Mouse (Mus musculus): ENCODE results near the gene Gnai3.
A peak's percentile ranks its signal among the peaks of the same experiment; 100 is the strongest.

The Gnai3 gene

DNA sequence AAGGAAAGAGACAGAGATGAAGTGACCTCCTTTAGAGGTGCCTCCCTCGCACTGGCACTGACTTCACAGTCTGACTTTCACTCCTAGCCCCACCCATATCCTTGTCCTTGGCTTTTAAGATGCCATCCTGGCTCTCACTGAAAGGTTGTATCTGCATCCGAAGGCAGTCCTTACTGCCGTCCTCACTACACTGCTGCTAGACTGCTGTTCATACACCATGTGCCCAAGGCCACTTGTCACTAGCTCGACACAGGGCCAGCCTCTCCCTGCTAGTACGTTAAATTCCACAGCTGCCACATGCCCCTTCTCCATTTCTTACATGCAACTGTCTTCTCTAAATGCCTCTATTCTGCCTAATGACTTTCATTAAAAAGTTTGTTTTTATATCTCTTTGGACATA, 34.6 kb downstream of the Gnai3 start:
- no peak for DNase-seq

- DNase-seq: no peak
Measured at GRCm38 (mm10) chr3:108105281-108105680, 40.7 kb downstream of the Gnai3 start.

- no peak for DNase-seq
Measured at GRCm38 (mm10) chr3:108102075-108102474, 43.9 kb downstream of the Gnai3 start.

DNA sequence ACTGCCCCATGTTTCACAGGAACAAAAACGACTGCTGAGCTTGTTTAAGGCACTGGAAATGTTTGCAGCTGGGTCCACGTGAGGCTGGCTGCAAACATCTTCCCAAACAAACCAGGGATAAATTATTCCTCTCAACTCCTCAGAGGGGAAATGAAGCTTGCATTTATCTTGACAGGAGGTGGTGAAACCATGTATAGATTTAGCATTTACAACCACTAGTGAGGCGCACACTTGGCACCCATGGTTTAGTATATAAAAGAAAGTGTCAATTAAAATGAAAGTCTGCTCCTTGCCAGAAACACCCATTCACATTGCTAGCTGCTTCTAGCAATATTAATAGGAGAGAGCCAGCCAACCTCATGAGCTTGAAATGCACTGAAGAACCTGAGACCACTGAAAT, 44.4 kb downstream of the Gnai3 start:
- no peak for DNase-seq

GRCm38 (mm10) chr3:108098316-108098715, 47.6 kb downstream of the Gnai3 start:
- DNase-seq: no peak

DNA sequence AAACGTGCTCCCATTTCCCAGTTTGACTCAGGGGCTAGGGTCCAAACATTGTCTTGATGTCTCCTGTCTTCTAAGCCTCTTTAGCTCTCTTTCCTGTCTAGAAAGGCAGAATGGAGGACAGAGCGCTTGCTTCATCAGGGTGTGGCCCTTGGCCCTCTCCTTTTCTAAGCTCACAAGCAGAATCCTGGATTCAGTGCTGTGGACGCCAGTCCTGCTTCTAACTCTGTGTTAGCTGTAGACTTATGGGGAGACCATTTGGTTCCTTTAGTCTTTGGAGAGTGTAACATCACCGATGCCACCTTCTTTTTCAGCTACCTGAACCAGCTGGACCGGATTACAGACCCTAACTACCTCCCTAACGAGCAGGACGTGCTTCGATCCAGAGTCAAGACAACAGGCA, 48.3 kb downstream of the Gnai3 start:
- DNase-seq: no peak

GRCm38 (mm10) chr3:108096726-108097125, 49.2 kb downstream of the Gnai3 start:
- DNase-seq: no peak

DNA sequence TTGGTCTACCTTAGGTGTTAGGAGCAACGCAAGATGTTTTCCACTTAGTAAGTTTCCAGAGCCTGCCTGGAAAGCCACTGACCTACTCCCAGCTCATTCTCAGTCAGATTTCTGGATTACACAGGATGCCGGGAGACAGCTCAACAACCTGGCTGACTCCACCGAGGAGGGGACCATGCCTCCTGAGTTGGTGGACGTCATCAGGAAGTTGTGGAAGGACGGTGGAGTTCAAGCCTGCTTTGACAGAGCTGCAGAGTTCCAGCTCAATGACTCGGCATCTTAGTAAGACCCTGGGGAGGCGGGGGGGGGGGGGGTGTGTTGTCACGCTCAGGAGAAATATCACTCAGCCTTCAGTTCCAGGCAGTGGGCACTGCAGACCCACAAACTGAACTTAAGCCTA, 49.7 kb downstream of the Gnai3 start:
- DNase-seq: no peak

GRCm38 (mm10) chr3:108094976-108095760, 50.8 kb downstream of the Gnai3 start:
- DNase-seq: no peak

- DNase-seq: no peak
Measured at GRCm38 (mm10) chr3:108094146-108094545, 51.8 kb downstream of the Gnai3 start.

- no peak for DNase-seq
Measured at GRCm38 (mm10) chr3:108093306-108093705, 52.6 kb downstream of the Gnai3 start.

DNA sequence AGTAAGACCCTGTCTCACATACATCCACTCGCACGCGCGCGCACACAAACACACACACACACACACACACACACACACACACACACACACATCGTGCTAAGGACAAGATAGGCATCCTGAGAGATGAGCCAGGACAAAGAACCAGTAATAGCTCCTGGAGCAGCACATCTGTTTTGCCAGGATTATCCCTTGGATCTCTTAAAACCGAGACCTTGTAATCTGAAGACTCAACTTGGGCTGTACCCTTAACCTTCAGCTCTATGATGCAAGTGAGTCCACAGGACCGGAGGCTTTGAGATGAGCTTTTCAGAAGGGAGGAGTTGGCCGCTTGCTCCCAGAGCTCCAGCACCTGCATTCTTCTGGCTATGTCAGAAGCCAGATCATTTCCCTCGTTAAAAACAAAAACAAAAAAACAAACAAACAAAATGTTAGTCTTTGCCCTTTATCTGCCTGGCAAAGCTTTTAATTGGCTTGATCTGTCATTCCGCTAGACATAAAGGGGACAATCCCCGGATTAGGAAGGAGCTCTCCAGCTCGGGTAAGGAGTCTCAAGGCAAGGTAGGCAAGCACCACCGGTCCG, 53.3 kb downstream of the Gnai3 start, which contains the start of gene Gnat2:
TSS of gene Gnat2 (plus strand) at position 254 of the 580 bp plus-strand sequence.
- no peak for DNase-seq

DNA sequence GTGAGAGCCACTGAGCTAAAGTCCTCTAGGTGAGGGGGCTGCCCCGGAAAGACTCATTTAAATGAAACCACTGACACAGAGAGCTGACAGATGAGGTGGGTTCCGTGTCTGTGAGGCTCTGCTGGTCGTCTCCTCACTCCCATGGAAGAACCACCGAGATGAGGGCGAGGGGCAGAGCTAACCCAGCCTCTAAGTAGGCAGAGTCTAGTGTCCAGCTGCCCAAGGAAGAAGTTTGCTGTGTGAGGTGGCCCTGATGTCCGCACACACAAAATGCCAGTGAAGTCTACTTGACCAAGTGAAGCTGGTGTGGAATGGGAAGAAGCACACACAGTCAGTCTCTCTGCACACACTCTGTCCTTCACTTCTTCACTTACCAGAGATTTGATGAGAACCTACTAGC, 53.9 kb downstream of the Gnai3 start:
- no peak for DNase-seq

- no peak for DNase-seq
Measured at GRCm38 (mm10) chr3:108090561-108090960, 55.4 kb downstream of the Gnai3 start.

- no peak for DNase-seq
Measured at GRCm38 (mm10) chr3:108089916-108090315, 56.0 kb downstream of the Gnai3 start.

DNA sequence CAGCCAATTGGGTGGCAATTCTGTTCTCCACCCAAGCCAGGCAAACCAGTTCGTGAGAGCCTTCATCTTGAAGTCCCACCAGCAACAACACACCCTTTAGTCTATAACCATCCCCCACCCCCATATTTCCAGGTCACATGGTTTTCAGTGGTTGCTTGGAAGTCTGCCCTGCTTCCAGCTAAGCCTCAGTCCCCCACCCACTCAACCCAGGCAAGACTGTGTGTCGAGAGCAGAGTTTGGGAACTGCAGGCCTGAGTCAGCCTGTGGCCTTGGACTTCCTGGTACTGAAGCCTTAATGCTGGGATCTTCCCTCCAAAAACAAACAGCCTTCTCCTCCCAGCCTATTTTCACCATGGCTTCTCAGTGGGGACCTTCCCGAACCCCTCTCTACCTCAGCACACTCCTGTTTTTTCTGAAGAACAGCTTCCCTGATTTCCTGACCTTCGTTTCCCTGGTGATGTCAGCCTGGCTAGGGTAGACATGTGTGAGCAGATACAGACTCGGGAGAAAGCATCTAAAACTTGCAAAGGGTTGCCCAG, 57.0 kb downstream of the Gnai3 start:
- DNase-seq: no peak

GRCm38 (mm10) chr3:108087329-108087728, 58.6 kb downstream of the Gnai3 start:
- DNase-seq: no peak

- peak; percentile 61 to 81 for DNase-seq
Measured at GRCm38 (mm10) chr3:108086470-108086979, 59.4 kb downstream of the Gnai3 start, which contains the start of gene Ampd2. TSS of gene Ampd2 (minus strand) at chr3:108086651.

DNA sequence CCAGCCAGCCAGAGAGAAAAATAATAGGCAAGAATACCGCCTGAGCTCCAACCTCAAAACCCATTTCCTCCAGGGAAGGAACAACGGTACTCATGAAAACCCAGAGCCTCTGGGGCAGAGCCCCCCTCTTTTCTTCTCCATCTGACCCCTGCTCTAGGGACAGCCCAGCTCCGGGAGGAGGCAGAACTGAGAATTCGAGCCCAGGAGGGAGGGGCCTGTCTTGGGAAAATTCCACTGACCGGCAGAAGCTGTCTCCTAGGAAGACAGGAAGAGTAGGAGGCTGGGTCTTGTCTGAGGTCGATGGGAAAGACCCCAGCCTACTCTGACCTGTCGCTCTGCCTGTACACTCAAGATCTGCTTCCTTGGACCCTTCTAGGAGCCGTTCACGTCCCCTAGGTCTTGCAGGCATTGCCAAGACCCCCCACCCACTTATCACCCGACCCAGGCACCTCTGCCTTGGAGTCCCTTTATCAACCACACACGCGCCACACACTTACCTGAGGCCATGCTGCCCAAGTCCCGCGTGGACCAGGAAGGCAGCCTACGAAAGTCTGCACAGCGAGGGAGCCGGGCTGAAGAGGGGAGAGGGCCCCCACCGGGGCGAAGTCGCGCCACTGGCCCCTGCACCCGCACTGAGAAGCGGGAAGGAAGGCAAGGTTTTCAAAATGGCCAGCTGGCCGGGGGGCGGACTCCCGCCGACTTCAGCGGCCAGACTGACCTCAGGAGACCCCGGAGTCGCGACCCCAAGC, 60.1 kb downstream of the Gnai3 start:
- peak; percentile 29 to 34 for DNase-seq

DNA sequence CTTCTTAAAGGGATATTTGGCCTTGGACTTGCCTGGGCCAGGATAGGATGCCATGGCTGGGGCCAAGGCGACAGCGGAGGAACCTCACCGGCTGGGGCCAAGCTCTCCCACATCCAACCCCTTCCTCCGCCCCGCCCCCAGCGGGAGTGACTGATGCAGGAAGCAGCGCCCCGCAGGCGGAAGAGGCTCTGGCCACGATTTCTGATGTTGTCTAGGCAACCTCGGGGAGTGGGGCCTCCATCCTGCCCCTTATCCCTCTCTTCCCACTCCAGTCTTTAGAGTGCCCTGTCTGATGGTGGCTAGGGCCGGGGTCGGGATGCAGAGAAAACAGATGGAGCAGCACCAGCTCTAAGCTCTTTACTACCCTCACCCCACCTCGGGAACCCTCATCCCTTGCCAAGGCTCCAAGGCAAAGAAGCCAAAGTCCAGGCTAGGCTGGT, 60.6 kb downstream of the Gnai3 start:
- DNase-seq: peak; percentile 75 to 89

- DNase-seq: no peak
Measured at GRCm38 (mm10) chr3:108084767-108085270, 61.1 kb downstream of the Gnai3 start.

DNA sequence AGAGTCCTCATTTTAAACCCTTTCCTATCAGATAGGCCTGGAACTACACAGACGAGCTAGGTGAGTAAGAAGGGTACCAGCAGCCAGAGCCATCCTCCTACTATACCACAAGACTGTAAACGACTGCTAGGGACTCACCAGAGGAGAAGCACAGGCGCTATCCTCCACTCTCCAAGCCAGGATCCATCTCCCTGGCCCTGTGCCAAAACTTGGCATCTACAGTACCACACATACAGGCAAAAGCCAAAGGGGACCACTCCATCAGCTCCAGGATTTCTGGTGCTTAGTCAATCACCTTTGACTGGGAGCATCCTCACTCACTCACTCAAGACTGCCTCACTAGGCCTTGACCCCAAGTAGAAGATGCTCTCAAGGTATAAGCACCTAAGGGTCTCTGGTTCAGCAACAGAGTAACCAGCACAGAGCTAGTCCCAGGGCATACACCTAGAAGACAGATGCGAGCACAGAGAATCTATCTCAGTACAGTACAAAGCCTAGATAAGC, 62.0 kb downstream of the Gnai3 start:
- DNase-seq: no peak

DNA sequence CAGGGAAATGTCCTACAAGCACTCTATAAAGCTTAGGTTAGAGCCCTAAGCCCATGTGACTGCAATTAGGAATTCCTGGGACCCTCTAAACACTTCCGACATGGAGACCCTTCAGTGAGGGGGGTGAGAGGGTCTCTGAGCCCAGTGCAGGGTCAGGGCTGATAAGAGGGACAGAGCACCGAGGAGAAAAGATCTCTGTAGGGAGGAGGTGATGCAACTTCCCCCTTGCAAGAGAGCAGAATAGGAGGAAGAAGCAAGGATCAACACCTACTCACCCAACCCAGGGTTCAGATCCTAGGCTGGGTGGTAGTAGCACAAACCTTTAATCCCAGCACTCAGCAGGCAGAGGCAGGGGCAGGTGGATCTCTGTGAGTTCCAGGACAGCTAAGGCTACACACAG, 62.8 kb downstream of the Gnai3 start:
- DNase-seq: no peak
